Mouse (Mus musculus): ENCODE data around the gene Rpl23. TPM values are rescaled to one million over a fixed set of nuclear protein-coding genes. Genes with fewer than 3 reads are reported as not detected.

The Rpl23 gene
- polyA plus RNA-seq, 2 experiments = 484 to 502 TPM

DNA sequence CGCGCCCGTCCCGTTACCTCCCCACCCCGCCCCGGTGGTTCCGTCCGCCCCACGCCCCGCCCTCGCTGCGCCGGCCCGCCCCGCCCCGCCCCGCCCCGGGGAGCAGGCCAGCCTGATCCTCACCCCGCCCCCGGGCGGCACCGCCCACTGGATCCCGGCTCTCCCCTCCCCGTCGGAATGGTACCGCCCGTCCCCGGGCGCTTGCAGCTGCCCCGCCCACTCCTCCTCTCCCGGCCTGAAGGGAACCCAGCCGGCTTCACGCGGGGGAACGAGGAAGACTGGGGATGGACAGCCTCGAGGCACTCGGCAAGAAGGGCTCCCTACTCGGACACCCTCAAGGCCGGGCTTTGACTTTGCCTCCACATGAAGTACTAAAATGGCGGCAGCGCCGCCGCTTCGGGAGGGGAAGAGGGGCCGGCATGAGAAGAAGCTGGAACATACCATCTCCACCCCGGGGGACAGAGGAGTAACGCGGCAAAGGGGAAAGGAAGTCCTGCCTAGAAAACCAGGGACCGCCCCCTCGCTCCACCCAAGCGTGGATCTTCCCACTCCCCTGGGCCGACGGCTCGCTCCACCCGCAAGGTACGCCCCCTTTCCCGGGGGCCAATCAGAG, 37.4 kb downstream of the Rpl23 start:
- H3K4me1 ChIP-seq (replicated peaks; ENCODE audit: control insufficient read depth in 2 of 2, insufficient read depth in 2 of 2, low read length in 1 of 2) = peaks cover 6 to 22% of the 10 kb centered on the region in 2 experiments; a peak in 3 of 4 replicates
- H3K36me3 ChIP-seq (replicated peaks; ENCODE audit: control insufficient read depth, insufficient read depth, low read depth) = peaks cover 10% of the 10 kb centered on the region
- H3K4me3 ChIP-seq (ENCODE audit: insufficient read depth in 1 of 2, low read depth in 2 of 2, low read length in 2 of 2) = peak overlapping the region; percentile 71 to 87
- ATAC-seq (ENCODE audit: insufficient read depth) (peak; percentile 90), DNase-seq (ENCODE audit: low read depth in 3 of 3, low spot score in 3 of 3) (peak; percentile 99)
- TF ChIP-seq CTCF (IDR thresholded peaks at IDR 0.05; ENCODE audit: low read depth) = no peak
- TF ChIP-seq EP300 (IDR thresholded peaks at IDR 0.05; ENCODE audit: low read depth) = peak; percentile 56
- H3K9me3 ChIP-seq (ENCODE audit: control insufficient read depth, low read length) = no peaks in the 10 kb centered on the region
- peak overlapping the region; percentile 75 for H3K9ac ChIP-seq (replicated peaks)
- peak overlapping the region; percentile 38; the same call in 1 of the 2 replicates for H3K27ac ChIP-seq
- H3K4me2 ChIP-seq (ENCODE audit: low read depth) = peak overlapping the region; percentile 91
- no peaks in the 10 kb centered on the region for H3K27me3 ChIP-seq (ENCODE audit: control insufficient read depth, insufficient read depth, low read length)
- under 1% methylated on average over 45 of the region's 57 CpGs for WGBS (ENCODE audit: insufficient replicate concordance)

DNA sequence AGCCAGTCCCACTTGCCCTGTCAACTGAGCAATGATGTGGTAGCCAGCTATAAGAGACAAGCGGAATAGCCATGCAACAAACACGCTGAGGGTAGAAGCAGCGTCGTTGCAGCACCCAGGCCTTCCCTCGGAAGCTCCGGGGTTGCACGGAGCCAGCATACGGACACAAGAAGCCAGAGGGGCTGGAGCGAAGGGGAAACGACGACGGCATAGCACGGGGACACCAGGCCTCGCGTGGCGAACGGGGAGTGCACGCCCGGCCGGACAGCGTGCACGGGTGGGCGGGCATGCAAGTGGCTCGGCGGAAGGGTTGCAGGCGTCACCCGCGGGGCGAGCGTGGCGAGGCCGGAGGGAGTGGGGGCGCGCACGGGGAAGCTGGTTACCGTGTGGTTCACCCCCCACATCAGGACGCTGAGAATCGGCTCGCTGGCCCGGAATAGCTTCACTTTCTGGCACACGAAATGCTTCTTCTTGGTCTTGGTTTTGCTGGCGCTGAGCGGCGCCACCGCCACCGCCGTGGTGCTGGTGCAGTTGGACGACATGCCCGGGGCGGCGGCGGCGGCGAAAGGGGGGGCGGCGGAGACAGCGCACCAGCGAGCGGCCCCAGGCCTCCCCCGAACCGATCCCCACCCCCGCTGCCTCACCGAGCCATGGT, 38.0 kb downstream of the Rpl23 start, which contains the start of gene Pip4k2b:
Gene Pip4k2b, minus strand, starts transcription at position 642 of the 655 bp plus-strand sequence.
- Histone ChIP-seq H3K27me3 (ENCODE audit: control insufficient read depth, insufficient read depth, low read length) (no peaks in the 10 kb centered on the region), H3K9ac (replicated peaks) (peak within 1 kb of the TSS; percentile 80), H3K9me3 (ENCODE audit: control insufficient read depth, low read length) (no peaks in the 10 kb centered on the region), H3K4me1 (replicated peaks; ENCODE audit: control insufficient read depth in 2 of 2, insufficient read depth in 2 of 2, low read length in 1 of 2) (peaks cover 6 to 20% of the 10 kb centered on the region in 2 experiments; a peak in 3 of 4 replicates), H3K27ac (peak within 1 kb of the TSS; percentile 38; the same call in 1 of the 2 replicates), H3K4me3 (ENCODE audit: insufficient read depth in 1 of 2, low read depth in 2 of 2, low read length in 2 of 2) (peak within 1 kb of the TSS; percentile 71 to 87), H3K4me2 (ENCODE audit: low read depth) (peak within 1 kb of the TSS; percentile 91), H3K36me3 (replicated peaks; ENCODE audit: control insufficient read depth, insufficient read depth, low read depth) (peaks cover 8% of the 10 kb centered on the region)
- DNase-seq (ENCODE audit: low read depth in 3 of 3, low spot score in 3 of 3) = peak in 1 of 3 experiments; percentile 20
- ATAC-seq (ENCODE audit: insufficient read depth) = peak; percentile 44
- WGBS (ENCODE audit: insufficient replicate concordance) = under 1% methylated on average over 62 of the region's 63 CpGs
- TF ChIP-seq CTCF (IDR thresholded peaks at IDR 0.05; ENCODE audit: low read depth) (no peak), EP300 (IDR thresholded peaks at IDR 0.05; ENCODE audit: low read depth) (no peak)

DNA sequence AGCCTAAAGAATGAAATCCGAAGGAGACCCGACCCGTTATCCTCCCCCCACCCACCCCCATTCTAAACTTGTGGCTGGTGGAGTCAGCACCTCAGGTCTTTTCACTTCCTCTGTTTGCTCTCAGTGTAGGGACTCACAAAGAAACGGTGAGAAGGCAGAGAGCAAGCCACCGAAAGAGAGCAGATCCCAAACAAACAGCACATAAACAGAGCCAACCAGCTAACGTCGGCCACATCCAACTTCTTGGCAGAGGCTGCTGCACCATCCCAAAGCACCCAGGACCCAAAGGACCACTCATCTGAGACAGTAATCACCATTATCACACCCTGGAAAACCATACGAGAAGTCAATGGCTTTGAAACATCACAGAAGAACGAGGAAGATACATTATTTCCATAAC, 38.8 kb downstream of the Rpl23 start:
- H3K27me3 ChIP-seq (ENCODE audit: control insufficient read depth, insufficient read depth, low read length) = no peaks in the 10 kb centered on the region
- TF ChIP-seq CTCF (IDR thresholded peaks at IDR 0.05; ENCODE audit: low read depth) = no peak
- TF ChIP-seq EP300 (IDR thresholded peaks at IDR 0.05; ENCODE audit: low read depth) = no peak
- peak overlapping the region; percentile 91 for H3K4me2 ChIP-seq (ENCODE audit: low read depth)
- DNase-seq (ENCODE audit: low read depth in 3 of 3, low spot score in 3 of 3) (no peak), ATAC-seq (ENCODE audit: insufficient read depth) (no peak)
- peak overlapping the region; percentile 71 to 77 for H3K4me3 ChIP-seq (ENCODE audit: insufficient read depth in 1 of 2, low read depth in 2 of 2, low read length in 2 of 2)
- H3K4me1 ChIP-seq (replicated peaks; ENCODE audit: control insufficient read depth in 2 of 2, insufficient read depth in 2 of 2, low read length in 1 of 2) = peaks cover 6 to 20% of the 10 kb centered on the region in 2 experiments; a peak in 3 of 4 replicates
- H3K27ac ChIP-seq = no peak overlapping the region
- H3K9ac ChIP-seq (replicated peaks) = peak overlapping the region; percentile 80
- H3K36me3 ChIP-seq (replicated peaks; ENCODE audit: control insufficient read depth, insufficient read depth, low read depth) = peaks cover 7% of the 10 kb centered on the region
- H3K9me3 ChIP-seq (ENCODE audit: control insufficient read depth, low read length) = no peaks in the 10 kb centered on the region
- 5% methylated on average over 9 of the region's 9 CpGs for WGBS (ENCODE audit: insufficient replicate concordance)

DNA sequence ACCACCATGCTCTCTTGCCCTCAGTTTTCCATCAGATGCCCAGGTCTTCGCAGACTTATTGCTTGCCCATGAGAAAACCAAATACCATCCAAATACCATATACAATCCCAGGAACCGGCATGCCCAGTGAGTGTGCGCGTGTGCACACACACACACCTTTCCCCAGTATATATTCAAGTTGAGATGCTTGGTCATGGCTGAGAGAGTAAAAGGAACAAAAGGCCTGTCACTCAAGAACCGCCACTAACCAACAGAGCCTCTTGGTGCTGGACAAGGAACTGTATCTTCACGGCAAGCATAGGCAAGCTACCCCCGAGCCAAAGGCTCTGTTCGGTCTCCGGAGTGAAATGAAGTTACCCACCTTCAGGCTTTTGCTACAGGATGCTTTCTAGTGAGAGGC, 39.6 kb downstream of the Rpl23 start:
- H3K9ac ChIP-seq (replicated peaks) = no peak overlapping the region
- 67% methylated on average over 9 of the region's 9 CpGs for WGBS (ENCODE audit: insufficient replicate concordance)
- peaks cover 7% of the 10 kb centered on the region for H3K36me3 ChIP-seq (replicated peaks; ENCODE audit: control insufficient read depth, insufficient read depth, low read depth)

DNA sequence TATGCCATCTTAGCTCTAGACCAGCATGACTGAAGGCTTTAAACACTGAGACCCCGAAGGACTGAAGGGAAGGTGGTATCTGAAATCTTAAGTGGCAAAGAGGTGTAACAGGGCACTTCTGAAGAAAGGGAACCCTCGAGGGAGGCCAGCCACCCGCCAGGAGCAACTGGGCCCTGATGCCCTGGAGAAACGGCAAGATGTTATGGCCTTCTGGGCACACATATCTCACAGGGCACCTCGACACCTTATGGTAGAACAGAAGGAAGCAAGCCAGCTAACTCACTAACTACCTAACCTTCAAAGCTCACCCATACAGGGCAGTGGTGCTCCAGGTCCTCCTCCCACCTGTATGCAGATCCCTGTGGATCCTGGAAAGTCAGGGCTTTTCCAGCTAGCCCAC, 40.1 kb downstream of the Rpl23 start:
- no peaks in the 10 kb centered on the region for H3K27me3 ChIP-seq (ENCODE audit: control insufficient read depth, insufficient read depth, low read length)
- no peak overlapping the region for H3K9ac ChIP-seq (replicated peaks)
- no peak overlapping the region for H3K27ac ChIP-seq
- WGBS (ENCODE audit: insufficient replicate concordance) = 66% methylated on average over 5 of the region's 5 CpGs
- TF ChIP-seq CTCF (IDR thresholded peaks at IDR 0.05; ENCODE audit: low read depth) (no peak), EP300 (IDR thresholded peaks at IDR 0.05; ENCODE audit: low read depth) (no peak)
- DNase-seq (ENCODE audit: low read depth in 3 of 3, low spot score in 3 of 3) (no peak), ATAC-seq (ENCODE audit: insufficient read depth) (no peak)
- H3K9me3 ChIP-seq (ENCODE audit: control insufficient read depth, low read length) = no peaks in the 10 kb centered on the region
- no peak overlapping the region for H3K4me2 ChIP-seq (ENCODE audit: low read depth)
- peaks cover 6 to 20% of the 10 kb centered on the region in 2 experiments; a peak in 3 of 4 replicates for H3K4me1 ChIP-seq (replicated peaks; ENCODE audit: control insufficient read depth in 2 of 2, insufficient read depth in 2 of 2, low read length in 1 of 2)
- no peak overlapping the region for H3K4me3 ChIP-seq (ENCODE audit: insufficient read depth in 1 of 2, low read depth in 2 of 2, low read length in 2 of 2)
- H3K36me3 ChIP-seq (replicated peaks; ENCODE audit: control insufficient read depth, insufficient read depth, low read depth) = peaks cover 4% of the 10 kb centered on the region

More for the DNA sequence above, 39.6 kb downstream of the Rpl23 start:
- no peak for DNase-seq (ENCODE audit: low read depth in 3 of 3, low spot score in 3 of 3)
- peaks cover 6 to 20% of the 10 kb centered on the region in 2 experiments; a peak in 3 of 4 replicates for H3K4me1 ChIP-seq (replicated peaks; ENCODE audit: control insufficient read depth in 2 of 2, insufficient read depth in 2 of 2, low read length in 1 of 2)
- H3K4me3 ChIP-seq (ENCODE audit: insufficient read depth in 1 of 2, low read depth in 2 of 2, low read length in 2 of 2) = no peak overlapping the region; a peak in 1 of 4 replicates
- H3K27me3 ChIP-seq (ENCODE audit: control insufficient read depth, insufficient read depth, low read length) = no peaks in the 10 kb centered on the region
- peak overlapping the region; percentile 91; the same call in 1 of the 2 replicates for H3K4me2 ChIP-seq (ENCODE audit: low read depth)
- no peaks in the 10 kb centered on the region for H3K9me3 ChIP-seq (ENCODE audit: control insufficient read depth, low read length)
- TF ChIP-seq CTCF (IDR thresholded peaks at IDR 0.05; ENCODE audit: low read depth) = no peak
- no peak for TF ChIP-seq EP300 (IDR thresholded peaks at IDR 0.05; ENCODE audit: low read depth)
- ATAC-seq (ENCODE audit: insufficient read depth) = no peak
- no peak overlapping the region for H3K27ac ChIP-seq

Data from liver, embryonic 14.5 days (tissue).